Mouse (Mus musculus): Measurements from ENCODE around the gene Lhx9.

GRCm38 (mm10) chr1:138842756-138843155 is 5.6 kb downstream of the Lhx9 start:
- TF ChIP-seq EP300 (IDR thresholded peaks at IDR 0.05; ENCODE audit: insufficient read depth, low read depth, low read length): no peak
- no peak for TF ChIP-seq CTCF (IDR thresholded peaks at IDR 0.05)
